Mouse (Mus musculus) CH12.LX (cell line): Measurements from ENCODE around the gene Ankrd24. TPM values are rescaled to one million over a fixed set of nuclear protein-coding genes. Genes with fewer than 3 reads are reported as not detected.

ENCODE experiments used
- DNase-seq: peaks from one replicate; pipeline ENCODE4 v3.0.0-alpha.2; 2013; ENCODE audit errors: extremely low read depth
- H3K27ac ChIP-seq: 2 replicates; pipeline ENCODE4 v1.5.1; 2012; ENCODE audit warnings: low read depth, mild to moderate bottlenecking, control low read depth, moderate library complexity; ENCODE audit not compliant: insufficient read depth
- H3K27me3 ChIP-seq: replicated peaks from 2 replicates; pipeline ENCODE3; 2012; ENCODE audit warnings: inconsistent platforms
- H3K36me3 ChIP-seq, 2 experiments: replicated peaks in 1 of 2; 2 replicates each; pipeline versions ENCODE3 to v1.6.1; 2012; ENCODE audit warnings: inconsistent platforms in 1 of 2, low read length in 1 of 2, mild to moderate bottlenecking in 1 of 2, mixed read lengths in 1 of 2, moderate library complexity in 1 of 2; ENCODE audit not compliant: control insufficient read depth in 1 of 2, insufficient read depth in 1 of 2
- H3K4me1 ChIP-seq, 2 experiments: 2 replicates each; pipeline ENCODE4 v1.6.1; 2012; ENCODE audit warnings: inconsistent platforms in 1 of 2, moderate library complexity in 1 of 2; ENCODE audit not compliant: insufficient read depth in 2 of 2, control insufficient read depth in 1 of 2
- H3K4me2 ChIP-seq: 2 replicates; pipeline ENCODE4 v1.6.1; 2012; ENCODE audit warnings: low read depth, mild to moderate bottlenecking, control low read depth; ENCODE audit not compliant: poor library complexity, insufficient read depth, severe bottlenecking
- H3K4me3 ChIP-seq, 3 experiments: fragments of 150-350 bp in 1 of 3; sonication (generic) in 1 of 3; replicated peaks in 1 of 3; 2 replicates each; pipeline versions ENCODE3 to v1.5.1; 2011 to 2012; ENCODE audit warnings: low read depth in 2 of 3, low read length in 2 of 3, mild to moderate bottlenecking in 2 of 3, moderate library complexity in 2 of 3, control low read depth in 1 of 3, improper control_type of control experiment in 1 of 3, inconsistent platforms in 1 of 3, mixed read lengths in 1 of 3; ENCODE audit not compliant: poor library complexity in 1 of 3
- H3K79me2 ChIP-seq: replicated peaks from 2 replicates; pipeline ENCODE4 v1.6.1; 2012; ENCODE audit warnings: mild to moderate bottlenecking, moderate library complexity; ENCODE audit not compliant: control insufficient read depth, poor library complexity, insufficient read depth, severe bottlenecking; ENCODE audit errors: extremely low read depth
- H3K9ac ChIP-seq: 2 replicates; pipeline ENCODE4 v1.6.1; 2012; ENCODE audit warnings: low read depth, mild to moderate bottlenecking, control low read depth, moderate library complexity; ENCODE audit not compliant: insufficient read depth
- H3K9me3 ChIP-seq: replicated peaks from 2 replicates; pipeline ENCODE3; 2012; ENCODE audit warnings: low read length, inconsistent platforms, mixed read lengths
- HCFC1 ChIP-seq: IDR thresholded peaks from 2 replicates; pipeline ENCODE4 v1.6.1; 2012; ENCODE audit warnings: low read depth, mild to moderate bottlenecking, inconsistent platforms, low read length, improper control_type of control experiment
- JUN ChIP-seq: IDR thresholded peaks from 2 replicates; pipeline ENCODE4 v1.6.1; 2011; ENCODE audit warnings: low read depth, mild to moderate bottlenecking, low read length, improper control_type of control experiment, moderate library complexity; ENCODE audit not compliant: insufficient read depth
- JUND ChIP-seq: conservative IDR thresholded peaks from 2 replicates; pipeline ENCODE4 v1.6.1; 2011; ENCODE audit warnings: low read depth, low read length, improper control_type of control experiment
- KAT2A ChIP-seq: IDR thresholded peaks from 2 replicates; pipeline ENCODE4 v1.6.1; 2012; ENCODE audit warnings: low read length, improper control_type of control experiment, inconsistent platforms; ENCODE audit not compliant: insufficient replicate concordance
- MEF2A ChIP-seq: IDR thresholded peaks from 2 replicates; pipeline ENCODE4 v1.6.1; 2014; ENCODE audit warnings: low read depth, mild to moderate bottlenecking, inconsistent platforms, low read length, improper control_type of control experiment, borderline replicate concordance
- MXI1 ChIP-seq: IDR thresholded peaks from 2 replicates; pipeline ENCODE4 v1.6.1; 2011; ENCODE audit warnings: mild to moderate bottlenecking, low read depth, low read length, improper control_type of control experiment
- NELFE ChIP-seq: IDR thresholded peaks from 2 replicates; pipeline ENCODE4 v1.6.1; 2011; ENCODE audit warnings: low read depth, low read length, improper control_type of control experiment
- NRF1 ChIP-seq: IDR thresholded peaks from 2 replicates; pipeline ENCODE4 v1.6.1; 2014; ENCODE audit warnings: low read depth, mild to moderate bottlenecking, inconsistent platforms, low read length, improper control_type of control experiment, moderate library complexity
- POLR2AphosphoS2 ChIP-seq: IDR thresholded peaks from 2 replicates; pipeline ENCODE4 v1.6.1; 2011; ENCODE audit warnings: low read depth, low read length, improper control_type of control experiment
- RAD21 ChIP-seq: IDR thresholded peaks from 2 replicates; pipeline ENCODE4 v1.6.1; 2011; ENCODE audit warnings: low read depth, mild to moderate bottlenecking, low read length, improper control_type of control experiment, moderate library complexity
- SIN3A ChIP-seq: IDR thresholded peaks from 2 replicates; pipeline ENCODE4 v1.6.1; 2012; ENCODE audit warnings: low read length, improper control_type of control experiment, inconsistent platforms
- ZC3H11A ChIP-seq: IDR thresholded peaks from 2 replicates; pipeline ENCODE4 v1.6.1; 2012; ENCODE audit warnings: low read depth, mild to moderate bottlenecking, inconsistent platforms, low read length, improper control_type of control experiment
- dilution Hi-C: fragments of 300-500 bp; cut with MboI; formaldehyde crosslinking; loops from 2 replicates; pipeline ENCODE4 v1.14.3; 2020; ENCODE audit warnings: low sequenced_read_pairs; ENCODE audit not compliant: extremely low pct_unique_long_range_greater_than_20kb, extremely low pct_ligation_motif_present
- in situ Hi-C: fragments of 300-500 bp; cut with MboI; formaldehyde crosslinking; loops from 3 replicates; pipeline ENCODE4 v1.14.3; 2019; ENCODE audit warnings: low sequenced_read_pairs, low pct_ligation_motif_present, low pct_unique_long_range_greater_than_20kb, mixed read lengths
- polyA plus RNA-seq: library from polyadenylated mRNA; unstranded; fragments of >175 nt; gene quantifications from 2 replicates; pipeline ENCODE4 v1.2.1, GENCODE M21; 2012; ENCODE audit warnings: low read depth; ENCODE audit not compliant: insufficient read length
- total RNA-seq, 2 experiments: library from RNA; depleted of rRNA; stranded (reverse); fragments of 300-350 nt in 1 of 2; fragments of >200 nt in 1 of 2; gene quantifications; 2 replicates each; pipeline ENCODE4 v1.2.3; 2012 to 2014

Gene Ankrd24
- total and polyA plus RNA-seq, 3 experiments: 3.7 to 5.4 (median 4.2) TPM

- TF ChIP-seq NELFE: no peak
- TF ChIP-seq KAT2A: no peak
- no peak for TF ChIP-seq POLR2AphosphoS2
- TF ChIP-seq JUN: no peak
- H3K4me1 ChIP-seq: peaks cover 0 to 2% of the 10 kb centered on the region in 2 experiments; a peak in 1 of 4 replicates
- H3K27ac ChIP-seq: no peak overlapping the region
- H3K9ac ChIP-seq: no peak overlapping the region
- peaks cover 98% of the 10 kb centered on the region for H3K27me3 ChIP-seq
- in situ Hi-C loops (no loop called here), dilution Hi-C loops (no loop called here)
- DNase-seq: no peak
- H3K4me3 ChIP-seq: no peak overlapping the region
- no peaks in the 10 kb centered on the region for H3K36me3 ChIP-seq
- no peaks in the 10 kb centered on the region for H3K79me2 ChIP-seq
- no peaks in the 10 kb centered on the region for H3K9me3 ChIP-seq
- no peak overlapping the region for H3K4me2 ChIP-seq
These were observed 45.0 kb upstream of the Ankrd24 start for GRCm38 (mm10) chr10:81583347-81583746.

GRCm38 (mm10) chr10:81588739-81589138, 39.6 kb upstream of the Ankrd24 start:
- dilution Hi-C loops: no loop called here
- Histone ChIP-seq H3K27me3 (peaks cover 97% of the 10 kb centered on the region), H3K4me1 (0 out of 4 replicates have a peak, but pooled peaks cover 0 to 2% of the 10 kb centered on the region in 2 experiments)

GRCm38 (mm10) chr10:81591846-81592245, 36.5 kb upstream of the Ankrd24 start:
- in situ Hi-C loops: no loop called here
- H3K36me3 ChIP-seq: no peaks in the 10 kb centered on the region
- no peak overlapping the region for H3K4me3 ChIP-seq
- DNase-seq: no peak
- no peaks in the 10 kb centered on the region for H3K9me3 ChIP-seq
- no peak overlapping the region for H3K9ac ChIP-seq
- dilution Hi-C loops: no loop called here
- peaks cover 97% of the 10 kb centered on the region for H3K27me3 ChIP-seq
- no peaks in the 10 kb centered on the region for H3K79me2 ChIP-seq
- H3K27ac ChIP-seq: no peak overlapping the region
- H3K4me1 ChIP-seq: 0 out of 4 replicates have a peak, but pooled peaks cover 0 to 2% of the 10 kb centered on the region in 2 experiments
- TF ChIP-seq MEF2A (no peak), SIN3A (no peak), MXI1 (no peak)
- H3K4me2 ChIP-seq: no peak overlapping the region

More at GRCm38 (mm10) chr10:81588739-81589138, 39.6 kb upstream of the Ankrd24 start:
- Histone ChIP-seq H3K79me2 (no peaks in the 10 kb centered on the region), H3K4me3 (no peak overlapping the region), H3K27ac (no peak overlapping the region), H3K9ac (no peak overlapping the region), H3K9me3 (no peaks in the 10 kb centered on the region), H3K4me2 (no peak overlapping the region), H3K36me3 (no peaks in the 10 kb centered on the region)
- no peak for TF ChIP-seq NRF1
- no peak for TF ChIP-seq MXI1
- no peak for TF ChIP-seq HCFC1
- TF ChIP-seq JUND: no peak
- TF ChIP-seq RAD21: no peak
- TF ChIP-seq ZC3H11A: no peak
- in situ Hi-C loops: no loop called here
- DNase-seq: no peak
